Mouse (Mus musculus): ENCODE results near the gene Itga6. TPM values are rescaled to one million over a fixed set of nuclear protein-coding genes. Genes with fewer than 3 reads are reported as not detected.

The Itga6 gene
- polyA plus RNA-seq, 1 experiment: 160 TPM

DNA sequence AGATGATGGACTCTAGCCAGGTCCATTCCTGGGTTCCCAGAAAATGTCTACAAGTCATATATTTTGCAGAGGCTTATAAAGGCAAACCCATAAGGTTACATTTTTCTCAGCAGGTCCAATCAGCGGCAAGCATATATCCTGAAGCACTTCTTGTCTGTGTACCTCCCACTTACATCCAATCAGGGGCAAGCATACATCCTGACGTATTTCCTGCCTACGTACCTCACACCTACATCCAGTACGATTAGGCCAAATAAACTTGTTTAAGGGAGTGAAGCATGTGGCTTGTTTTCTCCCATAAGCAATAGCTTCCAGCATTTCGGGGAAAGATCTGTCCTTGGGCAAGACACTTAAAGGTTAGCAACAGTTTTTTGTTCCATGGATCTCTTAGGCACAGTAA is 3.0 kb downstream of the Itga6 start:
- no peak for TF ChIP-seq POLR2A (IDR thresholded peaks at IDR 0.05; ENCODE audit: borderline replicate concordance, low read depth, low read length)
- no peak for TF ChIP-seq CTCF (IDR thresholded peaks at IDR 0.05; ENCODE audit: low read depth, low read length)
- Histone ChIP-seq H3K4me3 (ENCODE audit: insufficient read depth, low read length) (no peak overlapping the region), H3K27ac (ENCODE audit: insufficient read depth, low read depth, low read length) (no peak overlapping the region), H3K4me1 (ENCODE audit: control insufficient read depth, insufficient read depth, low read length) (peaks cover 51% of the 10 kb centered on the region)

DNA sequence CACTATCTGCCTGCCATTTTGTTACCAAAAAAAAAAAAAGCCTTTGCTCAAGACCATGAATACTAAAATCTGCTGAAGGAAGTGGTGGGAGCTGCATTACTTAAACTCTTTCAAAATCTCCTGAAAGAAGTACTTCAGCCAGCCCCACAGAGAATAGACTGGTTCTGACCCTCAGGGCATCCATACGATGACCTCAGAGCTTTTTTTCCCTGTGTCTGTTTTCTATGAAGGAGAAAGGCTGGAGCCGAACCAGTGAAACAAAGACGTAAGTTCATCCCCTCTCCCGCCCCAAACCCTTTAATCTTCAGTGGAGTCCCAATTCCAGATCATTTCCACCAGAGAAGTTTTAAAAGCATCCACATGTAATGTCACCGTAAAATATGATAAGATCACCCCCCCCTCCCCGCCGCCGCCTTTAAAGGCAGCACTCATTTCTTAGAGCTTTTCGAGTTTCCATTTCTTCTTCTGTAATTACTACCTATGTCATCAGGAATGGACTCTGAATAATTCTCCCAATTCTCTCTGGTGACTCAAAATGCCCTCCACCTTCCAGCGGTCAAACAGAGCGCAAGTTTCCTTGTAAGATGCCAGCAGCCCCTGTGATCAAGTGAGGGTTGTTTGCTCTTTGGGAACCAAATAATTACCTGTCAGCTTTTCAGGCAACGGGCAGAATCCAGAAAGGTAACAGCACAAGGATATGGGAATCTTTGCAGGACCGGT is 4.1 kb downstream of the Itga6 start:
- no peak for TF ChIP-seq CTCF (IDR thresholded peaks at IDR 0.05; ENCODE audit: low read depth, low read length)
- no peak for TF ChIP-seq POLR2A (IDR thresholded peaks at IDR 0.05; ENCODE audit: borderline replicate concordance, low read depth, low read length)
- Histone ChIP-seq H3K27ac (ENCODE audit: insufficient read depth, low read depth, low read length) (no peak overlapping the region), H3K4me3 (ENCODE audit: insufficient read depth, low read length) (no peak overlapping the region), H3K4me1 (ENCODE audit: control insufficient read depth, insufficient read depth, low read length) (peaks cover 46% of the 10 kb centered on the region)

DNA sequence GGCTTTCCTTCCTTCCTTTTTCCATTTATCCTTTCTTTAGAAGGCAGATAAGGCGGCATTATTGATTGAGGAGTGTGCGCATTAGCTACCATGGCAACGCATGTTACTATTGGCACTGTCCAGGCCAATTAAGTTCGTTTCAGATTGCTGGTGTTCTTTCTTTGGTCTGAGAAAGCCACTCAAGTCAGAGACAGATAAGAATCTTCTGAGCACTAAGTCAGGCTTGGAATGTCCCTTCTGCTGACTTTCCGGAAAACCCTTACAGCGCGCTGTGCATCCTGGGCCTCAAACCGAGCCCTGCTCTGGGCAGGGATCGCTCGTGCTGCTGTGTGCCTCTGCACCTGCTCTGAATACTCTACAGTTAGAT is 4.7 kb downstream of the Itga6 start:
- no peak for TF ChIP-seq CTCF (IDR thresholded peaks at IDR 0.05; ENCODE audit: low read depth, low read length)
- TF ChIP-seq POLR2A (IDR thresholded peaks at IDR 0.05; ENCODE audit: borderline replicate concordance, low read depth, low read length): no peak
- Histone ChIP-seq H3K4me1 (ENCODE audit: control insufficient read depth, insufficient read depth, low read length) (peaks cover 49% of the 10 kb centered on the region), H3K27ac (ENCODE audit: insufficient read depth, low read depth, low read length) (no peak overlapping the region)

DNA sequence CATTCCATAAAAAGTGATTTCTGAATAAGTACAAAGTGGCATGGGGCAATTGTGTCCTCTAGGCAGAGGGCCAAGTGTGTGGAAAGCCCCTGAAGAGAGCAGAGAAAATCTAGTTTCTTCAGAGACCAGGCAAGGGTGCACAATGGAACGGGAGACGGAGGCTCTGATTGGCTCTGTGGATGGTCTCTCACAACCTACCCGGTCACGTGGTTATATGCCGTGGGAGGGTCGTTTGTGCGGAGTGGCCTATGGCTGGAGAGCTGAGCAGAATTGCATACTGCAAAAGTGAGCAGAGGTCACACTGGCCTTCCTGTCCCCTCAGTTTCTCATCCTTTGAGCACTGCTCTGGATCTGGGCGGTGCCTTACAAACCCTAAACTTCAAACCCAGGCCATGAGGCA is 5.9 kb downstream of the Itga6 start:
- Histone ChIP-seq H3K4me1 (ENCODE audit: control insufficient read depth, insufficient read depth, low read length) (peaks cover 51% of the 10 kb centered on the region), H3K27ac (ENCODE audit: insufficient read depth, low read depth, low read length) (peak overlapping the region; percentile 31; the same call in 1 of the 2 replicates), H3K4me3 (ENCODE audit: insufficient read depth, low read length) (no peak overlapping the region)
- TF ChIP-seq POLR2A (IDR thresholded peaks at IDR 0.05; ENCODE audit: borderline replicate concordance, low read depth, low read length) (no peak), CTCF (IDR thresholded peaks at IDR 0.05; ENCODE audit: low read depth, low read length) (no peak)

More for the DNA sequence above, 4.7 kb downstream of the Itga6 start:
- H3K4me3 ChIP-seq (ENCODE audit: insufficient read depth, low read length): no peak overlapping the region

DNA sequence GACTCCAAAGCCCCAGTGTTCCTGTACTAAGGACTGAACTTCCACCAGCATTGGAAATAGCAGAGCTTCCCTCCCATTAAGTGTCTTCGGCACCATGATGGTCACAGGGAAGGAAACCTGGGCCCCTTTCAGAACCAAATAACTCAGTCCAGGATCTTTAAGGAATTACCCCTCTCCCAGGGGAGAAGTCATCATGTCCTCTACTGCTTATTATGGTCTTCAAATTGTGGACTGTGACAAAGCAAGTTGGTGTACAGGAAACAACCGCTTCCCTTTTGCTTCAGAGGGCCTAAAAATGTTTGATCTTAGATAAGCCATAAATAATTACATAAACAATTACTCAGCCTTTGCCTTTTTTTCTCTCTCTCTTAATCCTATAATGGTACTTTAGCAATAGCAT is 6.4 kb downstream of the Itga6 start:
- TF ChIP-seq POLR2A (IDR thresholded peaks at IDR 0.05; ENCODE audit: borderline replicate concordance, low read depth, low read length) (no peak), CTCF (IDR thresholded peaks at IDR 0.05; ENCODE audit: low read depth, low read length) (no peak)
- Histone ChIP-seq H3K4me3 (ENCODE audit: insufficient read depth, low read length) (no peak overlapping the region), H3K4me1 (ENCODE audit: control insufficient read depth, insufficient read depth, low read length) (peaks cover 50% of the 10 kb centered on the region), H3K27ac (ENCODE audit: insufficient read depth, low read depth, low read length) (peak overlapping the region; percentile 31)

DNA sequence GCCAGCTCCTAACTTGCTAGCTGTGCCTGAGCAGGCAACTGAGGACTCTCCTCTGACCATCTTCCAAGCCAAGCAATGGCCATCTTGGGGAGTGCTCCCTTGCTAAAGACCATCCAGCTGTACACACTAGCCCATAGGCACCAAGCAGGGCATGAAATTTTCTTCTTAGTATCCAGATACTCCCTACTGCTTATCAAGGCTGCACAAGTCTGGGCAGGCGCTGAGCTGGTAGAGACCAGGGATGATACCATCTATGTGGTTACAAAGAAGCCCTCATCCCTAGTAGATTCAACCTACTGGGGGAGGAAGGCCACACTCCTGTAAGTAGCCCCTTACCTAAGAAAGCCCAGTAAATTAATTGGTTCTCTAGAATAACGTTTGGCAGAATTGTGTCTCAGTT is 7.0 kb downstream of the Itga6 start:
- peak overlapping the region; percentile 30 for H3K27ac ChIP-seq (ENCODE audit: insufficient read depth, low read depth, low read length)
- peaks cover 53% of the 10 kb centered on the region for H3K4me1 ChIP-seq (ENCODE audit: control insufficient read depth, insufficient read depth, low read length)
- no peak overlapping the region for H3K4me3 ChIP-seq (ENCODE audit: insufficient read depth, low read length)
- TF ChIP-seq POLR2A (IDR thresholded peaks at IDR 0.05; ENCODE audit: borderline replicate concordance, low read depth, low read length): no peak
- no peak for TF ChIP-seq CTCF (IDR thresholded peaks at IDR 0.05; ENCODE audit: low read depth, low read length)

DNA sequence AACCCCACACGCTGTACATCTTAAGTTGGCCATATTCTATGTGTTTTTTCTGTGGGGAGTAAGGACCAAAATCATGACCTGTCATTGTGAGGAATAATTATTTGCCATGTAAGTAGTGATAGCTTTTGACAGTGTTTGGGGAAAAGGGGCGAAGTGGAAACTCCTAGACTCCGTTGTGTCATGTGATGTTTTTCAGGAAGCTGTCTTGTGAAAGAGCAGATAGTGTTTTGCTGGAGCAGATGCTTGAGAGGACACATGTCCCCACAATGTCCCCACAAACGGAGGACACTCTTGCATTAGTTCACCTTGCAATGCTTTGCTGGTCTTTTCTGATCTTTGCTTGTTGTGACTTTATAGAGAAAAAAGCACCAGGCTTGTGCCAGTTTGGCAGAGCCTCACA is 7.7 kb downstream of the Itga6 start:
- Histone ChIP-seq H3K4me3 (ENCODE audit: insufficient read depth, low read length) (no peak overlapping the region), H3K4me1 (ENCODE audit: control insufficient read depth, insufficient read depth, low read length) (peaks cover 55% of the 10 kb centered on the region), H3K27ac (ENCODE audit: insufficient read depth, low read depth, low read length) (peak overlapping the region; percentile 78)
- TF ChIP-seq POLR2A (IDR thresholded peaks at IDR 0.05; ENCODE audit: borderline replicate concordance, low read depth, low read length) (no peak), CTCF (IDR thresholded peaks at IDR 0.05; ENCODE audit: low read depth, low read length) (no peak)

DNA sequence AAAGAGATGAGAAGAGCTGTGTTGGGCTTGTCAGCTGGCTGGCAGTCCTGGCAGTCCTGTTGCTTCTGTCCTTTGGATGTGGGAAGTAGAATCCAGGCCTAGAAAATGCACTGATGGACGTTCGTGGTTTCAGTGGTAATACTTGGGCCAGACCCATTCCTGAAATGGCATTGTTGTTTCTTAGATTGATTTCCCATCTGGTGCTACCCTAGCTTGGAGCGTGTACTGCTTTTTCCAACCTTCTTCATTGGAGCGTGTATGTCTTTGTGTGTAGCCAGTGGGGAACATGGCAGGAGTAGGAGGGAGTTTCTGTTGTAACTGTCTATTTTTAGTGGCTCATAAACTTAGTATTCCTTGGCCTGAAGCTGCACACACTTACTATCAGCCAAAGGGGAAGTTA is 10.3 kb downstream of the Itga6 start:
- Histone ChIP-seq H3K4me3 (ENCODE audit: insufficient read depth, low read length) (no peak overlapping the region), H3K27ac (ENCODE audit: insufficient read depth, low read depth, low read length) (peak overlapping the region; percentile 82), H3K4me1 (ENCODE audit: control insufficient read depth, insufficient read depth, low read length) (peaks cover 51% of the 10 kb centered on the region)
- no peak for TF ChIP-seq CTCF (IDR thresholded peaks at IDR 0.05; ENCODE audit: low read depth, low read length)
- TF ChIP-seq POLR2A (IDR thresholded peaks at IDR 0.05; ENCODE audit: borderline replicate concordance, low read depth, low read length): no peak

DNA sequence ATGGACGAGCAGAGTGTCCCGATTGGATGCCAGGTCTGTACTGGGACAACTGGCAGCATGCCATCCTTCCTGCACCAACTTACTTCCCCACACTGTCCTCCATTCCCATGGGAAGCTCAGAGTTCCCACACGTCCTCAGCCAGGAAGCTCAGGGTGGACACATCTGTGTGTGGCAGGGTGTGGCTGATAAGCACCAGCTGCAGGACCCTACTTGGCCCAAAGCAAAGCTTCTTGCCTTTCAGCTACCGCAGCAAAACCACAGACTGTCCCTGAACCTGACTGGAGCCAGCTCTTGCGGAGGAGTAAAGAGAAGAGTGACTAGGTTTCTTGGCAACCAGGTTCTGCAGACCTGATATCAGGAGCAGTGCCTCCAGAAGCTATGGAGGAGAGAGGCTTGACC is 11.7 kb downstream of the Itga6 start:
- no peak for TF ChIP-seq CTCF (IDR thresholded peaks at IDR 0.05; ENCODE audit: low read depth, low read length)
- TF ChIP-seq POLR2A (IDR thresholded peaks at IDR 0.05; ENCODE audit: borderline replicate concordance, low read depth, low read length): no peak
- no peak overlapping the region for H3K4me3 ChIP-seq (ENCODE audit: insufficient read depth, low read length)
- peaks cover 42% of the 10 kb centered on the region for H3K4me1 ChIP-seq (ENCODE audit: control insufficient read depth, insufficient read depth, low read length)
- no peak overlapping the region for H3K27ac ChIP-seq (ENCODE audit: insufficient read depth, low read depth, low read length)

DNA sequence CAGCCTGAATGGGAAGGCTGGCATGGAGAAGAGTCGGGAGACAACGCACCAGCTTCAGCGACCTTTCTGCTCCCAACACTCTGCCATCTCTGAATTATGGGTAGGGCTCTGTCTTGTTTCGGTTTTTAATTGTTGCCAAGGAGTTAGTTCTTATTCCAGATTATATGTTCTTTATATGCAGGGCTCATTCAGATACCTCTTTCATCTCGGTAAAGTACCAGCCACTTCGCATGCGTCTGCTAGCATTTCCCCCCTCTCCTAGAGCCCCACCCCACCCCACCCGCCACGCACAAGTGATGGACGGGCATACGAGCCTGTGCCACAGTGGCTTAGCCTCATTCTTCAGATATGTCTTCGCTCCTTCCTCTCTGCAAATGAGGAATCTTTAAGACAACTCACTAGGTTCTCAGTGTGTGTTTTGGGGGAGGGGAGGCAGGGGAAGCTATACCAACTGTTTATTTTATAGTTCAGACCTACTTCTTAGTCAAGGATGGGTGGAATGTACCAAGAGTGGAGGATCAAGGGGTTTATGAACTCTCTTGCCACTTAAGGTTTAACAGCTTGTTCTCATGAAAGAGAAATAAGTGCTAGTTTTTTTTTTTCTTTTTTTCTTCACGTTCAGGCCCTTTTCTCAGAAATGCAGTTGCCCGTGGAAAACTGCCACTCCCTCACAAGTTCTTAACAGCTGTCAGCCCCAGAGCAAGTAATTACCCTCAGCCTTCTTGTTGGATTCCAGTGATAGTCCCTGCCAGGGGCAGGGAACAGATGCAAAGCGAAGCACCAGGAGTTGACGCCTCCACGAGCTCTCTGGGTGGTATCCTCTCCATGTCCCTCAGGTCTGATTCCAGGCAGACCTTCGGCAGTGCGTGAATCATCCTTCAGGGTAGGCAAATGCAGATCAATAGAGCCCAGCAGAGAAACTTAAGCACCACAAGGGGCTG is 13.4 kb downstream of the Itga6 start:
- H3K4me1 ChIP-seq (ENCODE audit: control insufficient read depth, insufficient read depth, low read length): peaks cover 31% of the 10 kb centered on the region
- no peak overlapping the region for H3K4me3 ChIP-seq (ENCODE audit: insufficient read depth, low read length)
- TF ChIP-seq CTCF (IDR thresholded peaks at IDR 0.05; ENCODE audit: low read depth, low read length) (no peak), POLR2A (IDR thresholded peaks at IDR 0.05; ENCODE audit: borderline replicate concordance, low read depth, low read length) (no peak)
- H3K27ac ChIP-seq (ENCODE audit: insufficient read depth, low read depth, low read length): no peak overlapping the region
